Mouse (Mus musculus): Measurements from ENCODE around the gene Nhsl1. TPM values are rescaled to one million over a fixed set of nuclear protein-coding genes. Genes with fewer than 3 reads are reported as not detected.

Gene Nhsl1
- polyA plus RNA-seq (2012; ENCODE audit: insufficient read depth, low replicate concordance): 0.29 TPM in 1 of 2 replicates, not detected in the other

DNA sequence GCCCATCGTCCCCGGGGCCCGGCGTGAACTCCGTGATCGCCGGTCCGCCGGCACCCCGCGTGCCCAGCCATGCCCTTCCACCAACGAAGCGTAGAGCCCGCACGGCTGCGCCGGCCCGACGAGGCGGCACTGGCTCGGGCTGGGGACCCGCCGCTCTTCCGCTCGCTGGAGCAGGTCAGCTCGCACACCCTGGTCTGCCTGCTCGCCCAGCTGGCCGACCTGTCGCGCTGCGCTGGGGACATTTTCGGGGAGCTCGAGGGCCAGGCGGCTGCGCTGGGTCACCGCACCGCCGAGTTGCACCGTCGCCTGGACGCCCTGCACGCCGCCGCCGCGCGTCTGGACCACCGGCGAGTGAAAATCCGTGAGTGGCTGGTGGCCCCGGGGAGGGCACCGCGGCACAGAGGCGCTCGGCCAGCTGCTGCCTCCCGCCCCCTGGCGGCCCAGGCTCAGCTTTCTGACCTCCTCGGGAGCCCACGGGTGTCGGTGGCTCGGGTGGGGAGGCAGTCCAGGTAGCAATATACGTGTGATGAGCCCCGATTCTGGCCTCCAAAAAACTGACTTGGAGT, at the start of gene Nhsl1:
Nhsl1 (plus strand) TSS at position 70 of the 566 bp plus-strand sequence.
- Histone ChIP-seq H3K4me3 (replicated peaks) (peak within 1 kb of the TSS; percentile 93), H3K36me3 (replicated peaks; ENCODE audit: low read length) (no peaks in the 10 kb centered on the region), H3K9me3 (no peaks in the 10 kb centered on the region), H3K27me3 (replicated peaks) (peaks cover 51% of the 10 kb centered on the region), H3K4me1 (peaks cover 14% of the 10 kb centered on the region)
- no peak for TF ChIP-seq FLI1 (IDR thresholded peaks at IDR 0.05; ENCODE audit: low read length)
- no peak for TF ChIP-seq GATA1 (IDR thresholded peaks at IDR 0.05; ENCODE audit: borderline replicate concordance, low read length)

DNA sequence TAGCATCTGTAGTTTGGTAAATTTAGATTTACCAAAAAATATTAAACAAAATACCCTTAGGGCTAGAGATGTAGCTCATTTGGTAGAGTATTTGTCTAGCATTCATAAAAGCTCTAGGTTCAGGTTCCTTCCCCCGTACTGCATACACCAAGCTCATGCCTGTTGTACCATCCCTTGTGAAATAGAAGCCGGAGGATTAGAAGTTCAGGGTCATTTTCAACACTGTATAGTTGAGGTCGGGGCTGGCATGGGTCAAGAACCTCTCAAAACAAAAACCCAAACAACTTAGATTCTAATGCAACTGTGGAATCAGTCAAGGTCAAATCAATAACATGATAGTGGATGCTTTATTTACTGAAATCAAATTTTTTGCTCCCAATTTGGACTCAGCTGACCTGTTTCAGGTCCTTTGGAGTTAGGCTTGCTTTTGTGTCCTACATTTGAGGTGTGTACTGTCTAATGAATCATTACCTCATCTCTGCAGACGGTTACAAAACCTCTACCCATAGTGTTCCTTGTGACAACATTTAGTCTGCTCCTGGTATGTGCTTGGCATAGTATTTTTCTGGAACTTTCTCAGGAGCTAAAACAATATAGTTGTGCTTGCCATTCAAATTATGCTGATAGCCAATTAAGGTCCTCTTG, 42.6 kb upstream of the Nhsl1 start:
- TF ChIP-seq FLI1 (IDR thresholded peaks at IDR 0.05; ENCODE audit: low read length) (no peak), GATA1 (IDR thresholded peaks at IDR 0.05; ENCODE audit: borderline replicate concordance, low read length) (no peak)
- H3K36me3 ChIP-seq (replicated peaks; ENCODE audit: low read length): no peaks in the 10 kb centered on the region
- H3K27me3 ChIP-seq (replicated peaks): no peaks in the 10 kb centered on the region
- H3K4me3 ChIP-seq (replicated peaks): no peak overlapping the region
- peaks cover 5% of the 10 kb centered on the region for H3K9me3 ChIP-seq
- no peaks in the 10 kb centered on the region for H3K4me1 ChIP-seq

DNA sequence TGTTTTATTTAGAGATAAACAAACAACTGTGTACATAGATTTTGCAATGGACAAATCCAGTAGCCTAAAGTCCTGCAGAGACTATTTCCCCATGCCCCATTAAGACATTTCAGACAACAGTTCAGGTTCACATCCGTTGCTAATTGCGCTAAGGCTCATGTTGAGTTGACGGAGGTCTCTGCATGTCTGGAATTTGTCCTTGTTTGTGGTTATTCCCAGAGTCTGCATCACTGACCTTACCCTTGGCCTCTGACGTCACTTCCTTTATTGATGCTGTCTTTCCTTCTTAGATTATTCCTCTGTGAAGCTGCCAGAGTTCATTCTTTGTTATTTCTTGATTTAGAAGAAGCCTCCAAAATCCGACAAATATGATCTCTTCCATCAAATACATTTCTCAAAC, 34.8 kb upstream of the Nhsl1 start:
- no peak overlapping the region for H3K4me3 ChIP-seq (replicated peaks)
- H3K4me1 ChIP-seq: no peaks in the 10 kb centered on the region
- no peaks in the 10 kb centered on the region for H3K36me3 ChIP-seq (replicated peaks; ENCODE audit: low read length)
- no peaks in the 10 kb centered on the region for H3K9me3 ChIP-seq
- H3K27me3 ChIP-seq (replicated peaks): no peaks in the 10 kb centered on the region
- TF ChIP-seq GATA1 (IDR thresholded peaks at IDR 0.05; ENCODE audit: borderline replicate concordance, low read length) (no peak), FLI1 (IDR thresholded peaks at IDR 0.05; ENCODE audit: low read length) (no peak)

DNA sequence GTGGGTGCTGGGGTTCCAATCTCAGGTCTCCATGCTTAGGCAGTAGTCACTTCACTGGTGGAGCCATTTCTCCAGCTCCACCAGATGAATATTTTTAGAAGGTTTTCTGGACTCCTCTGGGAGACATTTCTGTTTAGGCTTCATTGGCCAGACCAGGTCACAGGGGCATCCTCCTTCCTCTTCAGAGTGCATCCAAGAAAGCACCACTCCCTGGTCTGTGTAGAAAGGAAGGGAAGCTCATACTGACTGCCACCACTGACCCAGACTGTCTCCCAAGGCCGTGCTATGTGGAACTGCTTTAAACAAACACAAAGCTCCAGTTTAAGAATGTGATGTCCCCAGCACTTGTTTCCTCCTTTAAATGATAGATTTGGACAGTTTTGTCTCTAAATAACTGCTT, 29.3 kb upstream of the Nhsl1 start:
- Histone ChIP-seq H3K4me3 (replicated peaks) (no peak overlapping the region), H3K27me3 (replicated peaks) (no peaks in the 10 kb centered on the region), H3K4me1 (no peaks in the 10 kb centered on the region), H3K9me3 (no peaks in the 10 kb centered on the region), H3K36me3 (replicated peaks; ENCODE audit: low read length) (no peaks in the 10 kb centered on the region)
- TF ChIP-seq FLI1 (IDR thresholded peaks at IDR 0.05; ENCODE audit: low read length) (no peak), GATA1 (IDR thresholded peaks at IDR 0.05; ENCODE audit: borderline replicate concordance, low read length) (no peak)

DNA sequence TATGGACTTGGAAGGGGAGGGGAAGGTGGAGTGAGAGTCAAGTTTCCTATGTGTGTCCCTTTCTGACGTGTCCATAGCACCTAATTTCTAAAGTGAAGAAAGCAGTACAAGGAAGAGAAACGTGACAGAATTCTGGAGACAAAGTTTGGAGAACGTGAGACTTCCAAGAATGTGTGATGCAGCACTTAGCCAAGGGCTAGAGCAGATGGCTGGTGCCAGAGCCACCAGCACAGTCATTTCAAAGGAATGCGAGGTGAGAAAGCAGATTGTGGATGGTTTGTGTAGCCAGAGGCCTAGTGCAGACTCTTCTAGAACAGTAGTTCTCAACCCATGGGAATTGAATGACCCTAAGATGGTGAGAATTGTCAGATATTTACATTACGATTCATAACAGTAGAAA, 13.7 kb upstream of the Nhsl1 start:
- Histone ChIP-seq H3K27me3 (replicated peaks) (no peaks in the 10 kb centered on the region), H3K4me3 (replicated peaks) (no peak overlapping the region), H3K9me3 (peaks cover 3% of the 10 kb centered on the region), H3K4me1 (peaks cover 4% of the 10 kb centered on the region), H3K36me3 (replicated peaks; ENCODE audit: low read length) (no peaks in the 10 kb centered on the region)
- no peak for TF ChIP-seq FLI1 (IDR thresholded peaks at IDR 0.05; ENCODE audit: low read length)
- TF ChIP-seq GATA1 (IDR thresholded peaks at IDR 0.05; ENCODE audit: borderline replicate concordance, low read length): no peak

DNA sequence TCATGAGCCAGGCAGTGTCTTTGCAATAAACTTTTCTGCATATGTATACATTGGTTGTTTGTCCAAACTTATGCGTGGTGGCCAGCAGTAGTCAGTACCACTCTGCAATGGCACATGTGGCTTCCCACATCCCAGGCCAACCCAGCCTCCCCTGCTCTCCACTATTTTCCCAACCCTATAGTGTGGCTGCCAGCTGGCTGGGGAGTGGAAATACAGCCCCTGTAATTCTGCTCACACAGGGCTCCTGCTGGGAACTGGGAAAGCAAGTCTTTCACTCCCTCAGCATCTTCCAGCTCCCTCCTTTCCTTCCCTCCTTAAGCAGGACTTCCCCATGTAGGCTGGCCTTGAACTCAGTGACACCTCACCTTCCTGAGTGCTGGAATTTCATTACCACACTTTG, 3.7 kb upstream of the Nhsl1 start:
- Histone ChIP-seq H3K36me3 (replicated peaks; ENCODE audit: low read length) (no peaks in the 10 kb centered on the region), H3K27me3 (replicated peaks) (peaks cover 38% of the 10 kb centered on the region), H3K9me3 (no peaks in the 10 kb centered on the region), H3K4me3 (replicated peaks) (no peak overlapping the region), H3K4me1 (peaks cover 14% of the 10 kb centered on the region)
- TF ChIP-seq FLI1 (IDR thresholded peaks at IDR 0.05; ENCODE audit: low read length) (no peak), GATA1 (IDR thresholded peaks at IDR 0.05; ENCODE audit: borderline replicate concordance, low read length) (no peak)

DNA sequence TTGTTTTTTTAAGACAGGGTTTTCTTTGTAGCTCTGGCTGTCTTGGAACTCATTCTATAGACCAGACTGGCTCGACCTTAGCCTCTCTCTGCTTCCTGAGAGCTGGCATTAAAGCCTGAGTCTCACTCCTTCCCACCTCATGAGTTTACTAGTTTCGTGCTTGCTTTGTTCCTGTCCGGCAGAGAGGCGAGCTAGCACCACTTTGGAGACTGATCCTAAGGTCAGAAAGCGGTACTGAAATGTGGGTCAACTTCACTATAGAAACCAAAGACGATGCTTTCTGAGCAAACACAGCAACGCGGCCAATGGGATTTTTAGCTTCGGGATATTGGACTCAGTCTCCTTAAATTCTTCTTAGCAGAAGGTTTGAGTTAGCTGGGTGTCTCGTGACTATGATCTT, 1.3 kb upstream of the Nhsl1 start:
- TF ChIP-seq GATA1 (IDR thresholded peaks at IDR 0.05; ENCODE audit: borderline replicate concordance, low read length): no peak
- no peak for TF ChIP-seq FLI1 (IDR thresholded peaks at IDR 0.05; ENCODE audit: low read length)
- no peaks in the 10 kb centered on the region for H3K36me3 ChIP-seq (replicated peaks; ENCODE audit: low read length)
- H3K4me3 ChIP-seq (replicated peaks): no peak overlapping the region
- no peaks in the 10 kb centered on the region for H3K9me3 ChIP-seq
- peaks cover 14% of the 10 kb centered on the region for H3K4me1 ChIP-seq
- H3K27me3 ChIP-seq (replicated peaks): peaks cover 51% of the 10 kb centered on the region

DNA sequence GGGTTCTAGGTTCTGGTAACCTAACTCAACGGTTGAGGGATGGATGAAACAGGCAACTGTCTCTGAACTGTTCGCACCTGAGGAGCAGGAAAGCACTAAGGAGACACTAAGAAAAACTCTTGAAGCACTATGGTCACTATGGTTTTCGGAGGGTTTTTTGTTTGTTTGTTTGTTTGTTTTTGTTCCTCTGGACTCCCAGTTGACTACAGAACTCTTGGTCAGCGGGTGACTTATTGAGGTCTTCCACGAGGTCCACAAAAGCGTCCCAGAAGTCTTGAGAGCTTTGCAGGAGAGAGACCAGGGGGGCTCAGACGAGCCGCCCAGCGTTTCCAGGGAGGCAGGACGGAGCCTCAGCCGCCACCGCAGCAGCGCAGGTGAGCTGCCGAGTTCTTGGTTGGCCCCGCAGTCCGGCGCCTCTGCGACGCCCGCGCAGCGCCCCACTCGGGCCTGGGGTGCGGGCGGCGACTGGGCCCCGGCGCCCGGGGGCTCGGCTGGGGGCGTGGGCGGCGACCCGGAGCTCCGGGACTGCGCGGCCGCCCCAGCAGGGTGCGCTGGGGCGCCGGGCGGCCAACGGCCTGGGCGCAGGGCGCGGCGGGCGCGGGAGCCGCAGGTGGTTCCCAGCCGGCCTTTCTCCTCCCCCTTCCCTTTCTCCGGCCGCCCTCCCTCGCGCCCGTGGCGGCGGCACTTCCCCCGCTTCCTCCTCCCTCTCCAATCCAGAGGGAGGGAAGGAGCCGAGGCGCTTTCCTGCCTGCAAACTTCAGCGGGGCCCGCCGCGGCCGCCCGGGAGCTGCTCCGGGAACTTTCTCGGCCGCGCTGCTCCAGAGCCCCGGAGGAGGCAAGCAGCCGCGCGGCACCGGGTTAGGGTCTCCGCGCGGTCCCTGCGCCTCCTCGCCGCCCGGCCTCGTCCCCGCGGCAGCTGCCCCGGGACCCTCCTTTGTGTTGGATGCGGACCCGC, 547 bp upstream of the Nhsl1 start:
- H3K9me3 ChIP-seq: no peaks in the 10 kb centered on the region
- H3K4me1 ChIP-seq: peaks cover 14% of the 10 kb centered on the region
- TF ChIP-seq FLI1 (IDR thresholded peaks at IDR 0.05; ENCODE audit: low read length) (no peak), GATA1 (IDR thresholded peaks at IDR 0.05; ENCODE audit: borderline replicate concordance, low read length) (no peak)
- no peaks in the 10 kb centered on the region for H3K36me3 ChIP-seq (replicated peaks; ENCODE audit: low read length)
- peak overlapping the region; percentile 93 for H3K4me3 ChIP-seq (replicated peaks)
- peaks cover 51% of the 10 kb centered on the region for H3K27me3 ChIP-seq (replicated peaks)

DNA sequence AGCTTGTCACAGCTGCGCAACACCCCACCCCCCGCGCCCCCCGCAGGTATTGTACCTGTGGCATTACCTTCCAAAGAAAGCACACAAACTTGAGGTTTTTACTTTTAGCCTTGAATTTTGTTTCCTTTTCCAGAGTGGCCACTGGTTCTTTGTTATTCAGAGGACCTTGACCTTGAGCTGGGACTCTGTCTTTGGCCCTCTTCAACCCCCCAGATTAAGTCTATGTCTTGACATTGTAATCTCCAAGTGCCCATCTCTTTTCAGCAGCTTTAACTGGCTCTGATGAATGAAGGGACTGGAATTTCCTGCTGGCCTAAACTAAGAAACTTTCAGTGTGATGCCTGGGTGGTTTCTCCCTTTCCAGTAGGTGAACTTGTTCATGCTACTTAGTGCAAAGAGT, 906 bp downstream of the Nhsl1 start:
- no peaks in the 10 kb centered on the region for H3K9me3 ChIP-seq
- H3K36me3 ChIP-seq (replicated peaks; ENCODE audit: low read length): no peaks in the 10 kb centered on the region
- peaks cover 51% of the 10 kb centered on the region for H3K27me3 ChIP-seq (replicated peaks)
- TF ChIP-seq GATA1 (IDR thresholded peaks at IDR 0.05; ENCODE audit: borderline replicate concordance, low read length): no peak
- no peak for TF ChIP-seq FLI1 (IDR thresholded peaks at IDR 0.05; ENCODE audit: low read length)
- H3K4me1 ChIP-seq: peaks cover 14% of the 10 kb centered on the region
- no peak overlapping the region for H3K4me3 ChIP-seq (replicated peaks)

Measured in megakaryocyte, embryonic 14.5 days (primary cell).